Mouse (Mus musculus): ENCODE measurements at regions not wholly inside any gene's neighbourhood (a gene's known extent, or its start where the extent isn't known, plus 50 kb on each side); places are given as distances from the start of the nearest gene placed in this dataset.

DNA sequence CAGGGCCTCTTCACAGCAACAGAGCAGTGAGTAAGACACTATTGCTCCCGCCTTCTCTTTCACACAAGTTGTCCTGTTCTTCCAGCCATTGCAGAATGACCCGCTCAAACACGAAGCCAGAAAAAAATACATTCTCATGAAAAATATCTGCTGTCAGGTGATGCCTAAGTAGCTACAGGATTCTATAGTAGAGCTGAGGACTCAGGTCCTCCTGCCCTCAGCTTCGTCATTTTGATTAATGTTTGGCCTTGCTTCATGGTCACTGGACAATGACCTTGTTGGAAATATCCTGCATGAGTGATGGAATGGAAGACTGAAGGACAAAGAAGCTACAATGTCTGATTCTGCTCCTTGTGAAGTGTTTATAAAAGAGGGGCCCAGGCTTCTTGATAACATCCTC is 52.4 kb upstream of the Klf12 start:
- no peak overlapping the region for H3K4me3 ChIP-seq (ENCODE audit: insufficient read depth in 1 of 2, low read depth in 1 of 2, low read length in 2 of 2, poor library complexity in 1 of 2, severe bottlenecking in 1 of 2)
- H3K36me3 ChIP-seq (ENCODE audit: control insufficient read depth, insufficient read depth, low read length, poor library complexity, severe bottlenecking): no peaks in the 10 kb centered on the region
- H3K27ac ChIP-seq (ENCODE audit: insufficient read depth, low read depth, low read length, poor library complexity, severe bottlenecking): no peak overlapping the region
- H3K9me3 ChIP-seq (ENCODE audit: control insufficient read depth, insufficient read depth, low read depth, low read length): no peaks in the 10 kb centered on the region
- H3K4me1 ChIP-seq (ENCODE audit: control insufficient read depth in 2 of 2, insufficient read depth in 2 of 2, low read length in 2 of 2, poor library complexity in 1 of 2): no peaks in the 10 kb centered on the region
- in situ Hi-C loops (cut with MboI; ENCODE audit: low sequenced_read_pairs in 2 of 2, unreplicated experiment in 2 of 2): no loop called here
- DNase-seq (ENCODE audit: low read depth, low spot score): no peak
- TF ChIP-seq MAFK (IDR thresholded peaks at IDR 0.05; ENCODE audit: insufficient read depth, low read depth, low read length): no peak
- no peak for TF ChIP-seq HCFC1 (IDR thresholded peaks at IDR 0.05; ENCODE audit: borderline replicate concordance, insufficient read depth, low read length)
- TF ChIP-seq CHD2 (IDR thresholded peaks at IDR 0.05; ENCODE audit: low read depth, low read length): no peak
- TF ChIP-seq ZC3H11A (IDR thresholded peaks at IDR 0.05; ENCODE audit: borderline replicate concordance, low read depth, low read length): no peak
- no peak for TF ChIP-seq ZNF384 (IDR thresholded peaks at IDR 0.05; ENCODE audit: low read depth, low read length)
- H3K9ac ChIP-seq (ENCODE audit: insufficient read depth, low read depth, low read length, poor library complexity, severe bottlenecking): no peak overlapping the region

Data from ES-E14 (cell line).